Mouse (Mus musculus) MEL (cell line): ENCODE measurements at regions not wholly inside any gene's neighbourhood (a gene's known extent, or its start where the extent isn't known, plus 50 kb on each side); places are given as distances from the start of the nearest gene placed in this dataset.

ENCODE experiments used
- DNase-seq: peaks from one replicate; pipeline ENCODE4 v3.0.0; 2011; ENCODE audit warnings: low read depth, low spot score
- H3K27ac ChIP-seq: 2 replicates; pipeline ENCODE4 v1.5.1; 2012; ENCODE audit warnings: low read depth, mild to moderate bottlenecking, control low read depth, low read length, moderate library complexity; ENCODE audit not compliant: control insufficient read depth
- H3K27me3 ChIP-seq, 2 experiments: fragments of 150-350 bp in 1 of 2; sonication (generic) in 1 of 2; 2 replicates each; pipeline ENCODE4 v1.6.1; 2012; ENCODE audit warnings: low read length in 2 of 2, mild to moderate bottlenecking in 2 of 2, improper control_type of control experiment in 1 of 2, moderate library complexity in 1 of 2; ENCODE audit not compliant: insufficient read depth in 2 of 2, control insufficient read depth in 1 of 2
- H3K36me3 ChIP-seq, 2 experiments: 2 replicates each; pipeline ENCODE4 v1.6.1; 2012 to 2014; ENCODE audit warnings: low read length in 2 of 2, improper control_type of control experiment in 1 of 2, inconsistent platforms in 1 of 2, mild to moderate bottlenecking in 1 of 2; ENCODE audit not compliant: insufficient read depth in 2 of 2, control insufficient read depth in 1 of 2
- H3K4me1 ChIP-seq, 2 experiments: fragments of 150-350 bp in 1 of 2; sonication (generic) in 1 of 2; 2 replicates each; pipeline ENCODE4 v1.6.1; 2012; ENCODE audit warnings: low read length in 2 of 2, improper control_type of control experiment in 1 of 2, mild to moderate bottlenecking in 1 of 2; ENCODE audit not compliant: insufficient read depth in 2 of 2, control insufficient read depth in 1 of 2
- H3K4me3 ChIP-seq, 2 experiments: fragments of 150-350 bp in 1 of 2; sonication (generic) in 1 of 2; 2 replicates each; pipeline ENCODE4 v1.5.1; 2012; ENCODE audit warnings: low read depth in 2 of 2, low read length in 2 of 2, mild to moderate bottlenecking in 2 of 2, moderate library complexity in 2 of 2, control low read depth in 1 of 2, improper control_type of control experiment in 1 of 2; ENCODE audit not compliant: control insufficient read depth in 1 of 2, insufficient read depth in 1 of 2
- H3K79me2 ChIP-seq: 2 replicates; pipeline ENCODE4 v1.6.1; 2012; ENCODE audit warnings: mild to moderate bottlenecking, low read length, moderate library complexity; ENCODE audit not compliant: control insufficient read depth, poor library complexity, insufficient read depth
- H3K9ac ChIP-seq: 2 replicates; pipeline ENCODE4 v1.6.1; 2012; ENCODE audit warnings: low read depth, mild to moderate bottlenecking, control low read depth, low read length, moderate library complexity; ENCODE audit not compliant: control insufficient read depth, poor library complexity, severe bottlenecking
- H3K9me3 ChIP-seq: fragments of 150-350 bp; sonication (generic); replicated peaks from 2 replicates; pipeline ENCODE4 v1.6.1; 2012; ENCODE audit warnings: mild to moderate bottlenecking, low read length, improper control_type of control experiment, moderate library complexity; ENCODE audit not compliant: insufficient read depth
- E2F4 ChIP-seq: IDR thresholded peaks from 2 replicates; pipeline ENCODE4 v1.6.1; 2011; ENCODE audit warnings: low read depth, low read length, improper control_type of control experiment, borderline replicate concordance
- ETS1 ChIP-seq: IDR thresholded peaks from 2 replicates; pipeline ENCODE4 v1.6.1; 2012; ENCODE audit warnings: low read depth, mild to moderate bottlenecking, inconsistent platforms, low read length, improper control_type of control experiment, moderate library complexity
- GABPA ChIP-seq: IDR thresholded peaks from 2 replicates; pipeline ENCODE4 v1.6.1; 2012; ENCODE audit warnings: low read depth, mild to moderate bottlenecking, inconsistent platforms, low read length, improper control_type of control experiment, moderate library complexity
- GATA1 ChIP-seq: IDR thresholded peaks from 2 replicates; pipeline ENCODE4 v1.6.1; 2011; ENCODE audit warnings: low read depth, low read length, improper control_type of control experiment
- JUND ChIP-seq: IDR thresholded peaks from 2 replicates; pipeline ENCODE4 v1.6.1; 2011; ENCODE audit warnings: low read depth, mild to moderate bottlenecking, improper control_type of control experiment, low read length
- KAT2A ChIP-seq: conservative IDR thresholded peaks from 2 replicates; pipeline ENCODE4 v1.6.1; 2012; ENCODE audit warnings: low read depth, low read length, improper control_type of control experiment, inconsistent platforms
- MAFK ChIP-seq: IDR thresholded peaks from 2 replicates; pipeline ENCODE4 v1.6.1; 2011; ENCODE audit warnings: low read depth, mild to moderate bottlenecking, low read length, improper control_type of control experiment, borderline replicate concordance
- MEF2A ChIP-seq: IDR thresholded peaks from 2 replicates; pipeline ENCODE4 v1.6.1; 2014; ENCODE audit warnings: low read depth, mild to moderate bottlenecking, inconsistent platforms, low read length, improper control_type of control experiment; ENCODE audit not compliant: poor library complexity, insufficient replicate concordance, severe bottlenecking; ENCODE audit errors: extremely low read depth
- MYC ChIP-seq: IDR thresholded peaks from 2 replicates; pipeline ENCODE4 v1.6.1; 2011; ENCODE audit warnings: low read depth, mild to moderate bottlenecking, low read length, improper control_type of control experiment, moderate library complexity
- NELFE ChIP-seq: IDR thresholded peaks from 2 replicates; pipeline ENCODE4 v1.6.1; 2011; ENCODE audit warnings: low read depth, low read length, improper control_type of control experiment
- NRF1 ChIP-seq: IDR thresholded peaks from 2 replicates; pipeline ENCODE4 v1.6.1; 2014; ENCODE audit warnings: low read depth, mild to moderate bottlenecking, inconsistent platforms, low read length, improper control_type of control experiment, moderate library complexity; ENCODE audit not compliant: poor library complexity, insufficient read depth, severe bottlenecking
- POLR2A ChIP-seq, 2 experiments: IDR thresholded peaks; 2 replicates each; pipeline ENCODE4 v1.6.1; 2011 to 2012; ENCODE audit warnings: low read length in 2 of 2, mild to moderate bottlenecking in 2 of 2, control low read depth in 1 of 2, improper control_type of control experiment in 1 of 2, low read depth in 1 of 2, moderate library complexity in 1 of 2; ENCODE audit not compliant: control insufficient read depth in 1 of 2, insufficient read depth in 1 of 2, poor library complexity in 1 of 2
- RAD21 ChIP-seq: IDR thresholded peaks from 2 replicates; pipeline ENCODE4 v1.6.1; 2011; ENCODE audit warnings: mild to moderate bottlenecking, low read depth, low read length, improper control_type of control experiment
- SIN3A ChIP-seq: IDR thresholded peaks from 2 replicates; pipeline ENCODE4 v1.6.1; 2012; ENCODE audit warnings: low read length, improper control_type of control experiment, inconsistent platforms
- UBTF ChIP-seq: IDR thresholded peaks from 2 replicates; pipeline ENCODE4 v1.6.1; 2012; ENCODE audit warnings: low read depth, mild to moderate bottlenecking, inconsistent platforms, low read length, improper control_type of control experiment, moderate library complexity, borderline replicate concordance; ENCODE audit not compliant: insufficient read depth
- USF1 ChIP-seq: IDR thresholded peaks from 2 replicates; pipeline ENCODE4 v1.6.1; 2014; ENCODE audit warnings: low read depth, mild to moderate bottlenecking, inconsistent platforms, low read length, improper control_type of control experiment, moderate library complexity
- ZKSCAN1 ChIP-seq: IDR thresholded peaks from 2 replicates; pipeline ENCODE4 v1.6.1; 2012; ENCODE audit warnings: low read depth, mild to moderate bottlenecking, inconsistent platforms, low read length, improper control_type of control experiment, moderate library complexity
- ZMIZ1 ChIP-seq: IDR thresholded peaks from 2 replicates; pipeline ENCODE4 v1.6.1; 2012; ENCODE audit warnings: low read depth, mild to moderate bottlenecking, inconsistent platforms, low read length, improper control_type of control experiment, moderate library complexity
- ZNF384 ChIP-seq: IDR thresholded peaks from 2 replicates; pipeline ENCODE4 v1.6.1; 2012; ENCODE audit warnings: low read depth, mild to moderate bottlenecking, inconsistent platforms, low read length, improper control_type of control experiment

DNA sequence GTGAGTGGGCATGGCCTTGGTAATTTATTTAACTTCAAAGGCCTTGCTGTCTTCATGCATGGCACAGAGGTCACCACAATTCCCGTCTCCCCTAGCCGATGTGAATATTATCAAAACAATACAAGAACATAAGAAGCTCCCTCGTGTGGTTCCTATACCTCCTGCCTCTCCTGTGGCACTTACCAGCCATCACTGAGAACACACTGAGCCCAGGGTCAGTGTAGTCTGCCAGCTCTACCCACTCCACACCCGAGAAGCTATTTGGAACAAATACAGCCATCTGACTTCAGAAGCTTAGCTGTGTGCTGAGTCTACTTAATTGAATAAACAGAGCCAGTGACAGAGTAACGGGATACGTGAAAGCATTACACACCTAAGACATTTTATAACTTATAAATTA is 605.7 kb upstream of the Arpp21 start:
- Histone ChIP-seq H3K9ac (no peak overlapping the region), H3K27ac (no peak overlapping the region), H3K36me3 (no peaks in the 10 kb centered on the region), H3K27me3 (no peaks in the 10 kb centered on the region), H3K4me3 (no peak overlapping the region), H3K9me3 (no peaks in the 10 kb centered on the region), H3K4me1 (no peaks in the 10 kb centered on the region), H3K79me2 (no peaks in the 10 kb centered on the region)
- TF ChIP-seq MEF2A (no peak), MYC (no peak), USF1 (no peak), ZNF384 (no peak), ZKSCAN1 (no peak)
- no peak for DNase-seq

DNA sequence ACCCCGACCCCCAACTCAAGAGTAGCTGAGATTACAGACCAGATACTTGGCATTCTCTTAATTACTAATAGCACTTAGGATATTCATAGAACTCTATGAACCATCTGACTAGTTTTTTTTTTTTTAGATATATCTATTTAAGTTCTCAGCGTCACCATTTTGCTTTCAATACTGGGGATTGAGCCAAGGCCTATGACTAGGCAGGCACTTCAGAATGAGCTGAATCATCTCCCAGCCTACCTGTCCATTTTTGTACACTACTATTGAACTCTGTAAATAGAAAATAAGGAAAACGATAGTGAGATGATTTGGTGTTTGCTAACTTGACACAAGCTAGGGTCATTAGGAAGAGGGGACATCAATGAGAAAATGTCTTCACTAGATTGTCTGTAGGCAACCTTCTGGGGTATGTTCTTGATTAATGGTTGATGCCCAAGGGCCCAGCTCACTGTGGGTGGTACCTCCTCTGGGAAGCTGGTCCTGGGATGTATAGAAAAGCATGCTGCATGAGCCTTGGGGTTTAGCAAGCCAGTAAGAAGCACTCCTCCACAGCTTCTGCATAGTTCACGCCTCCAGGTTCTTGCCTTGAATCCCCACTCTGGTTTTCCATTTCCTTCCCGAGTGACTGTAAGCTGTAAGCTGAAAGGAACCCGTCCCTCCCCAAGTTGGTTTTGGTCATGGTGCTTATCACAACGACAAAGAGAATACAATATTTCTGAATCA is 603.5 kb upstream of the Arpp21 start:
- no peak for TF ChIP-seq GATA1
- no peak for TF ChIP-seq SIN3A
- no peak for TF ChIP-seq JUND
- TF ChIP-seq MAFK: no peak
- TF ChIP-seq NRF1: no peak
- TF ChIP-seq KAT2A: no peak
- TF ChIP-seq MYC: no peak
- TF ChIP-seq ZNF384: no peak
- TF ChIP-seq UBTF: no peak
- TF ChIP-seq ZMIZ1: no peak
- no peak for TF ChIP-seq ETS1
- TF ChIP-seq NELFE: no peak
- no peak for TF ChIP-seq GABPA
- TF ChIP-seq POLR2A (IDR thresholded peaks at IDR 0.05; ENCODE audit: control insufficient read depth in 1 of 2, insufficient read depth in 1 of 2, low read depth in 1 of 2, low read length in 2 of 2, poor library complexity in 1 of 2): no peak
- no peak for TF ChIP-seq USF1
- TF ChIP-seq RAD21: no peak
- no peak for TF ChIP-seq E2F4
- no peaks in the 10 kb centered on the region for H3K4me1 ChIP-seq

More for the DNA sequence above, 603.5 kb upstream of the Arpp21 start:
- Histone ChIP-seq H3K79me2 (no peaks in the 10 kb centered on the region), H3K4me3 (no peak overlapping the region), H3K36me3 (no peaks in the 10 kb centered on the region), H3K9me3 (no peaks in the 10 kb centered on the region), H3K9ac (no peak overlapping the region), H3K27ac (no peak overlapping the region), H3K27me3 (no peaks in the 10 kb centered on the region)
- DNase-seq: no peak
